Mouse (Mus musculus) liver, adult 2 months (tissue): ENCODE measurements around the gene Gm17364. TPM values are rescaled to one million over a fixed set of nuclear protein-coding genes. Genes with fewer than 3 reads are reported as not detected.

Source experiments
- DNase-seq: peaks from one replicate; pipeline ENCODE4 v3.0.0-alpha.2; 2011; ENCODE audit warnings: low read depth, low spot score; ENCODE audit errors: extremely low read depth
- H3K27ac ChIP-seq: fragments of 200-500 bp; replicated peaks from 2 replicates; pipeline ENCODE4 v1.5.1; 2012; ENCODE audit warnings: low read depth, mild to moderate bottlenecking, control low read depth, inconsistent platforms, low read length; ENCODE audit not compliant: insufficient read depth
- H3K27me3 ChIP-seq: fragments of 200-500 bp; 2 replicates; pipeline ENCODE4 v1.6.1; 2012; ENCODE audit warnings: mild to moderate bottlenecking, moderate library complexity, low read length, inconsistent platforms; ENCODE audit not compliant: control insufficient read depth, insufficient read depth
- H3K36me3 ChIP-seq: fragments of 200-500 bp; 2 replicates; pipeline ENCODE4 v1.6.1; 2012; ENCODE audit warnings: low read length, inconsistent platforms; ENCODE audit not compliant: control insufficient read depth, insufficient read depth
- H3K4me1 ChIP-seq: fragments of 200-500 bp; 2 replicates; pipeline ENCODE4 v1.6.1; 2011; ENCODE audit warnings: low read length; ENCODE audit not compliant: control insufficient read depth, insufficient read depth
- H3K4me3 ChIP-seq: fragments of 200-500 bp; 2 replicates; pipeline ENCODE4 v1.5.1; 2011; ENCODE audit warnings: low read depth, mild to moderate bottlenecking, control low read depth, low read length, moderate library complexity; ENCODE audit not compliant: insufficient read depth
- H3K79me2 ChIP-seq: fragments of 200-500 bp; 2 replicates; pipeline ENCODE4 v1.6.1; 2012; ENCODE audit warnings: inconsistent platforms, mild to moderate bottlenecking, low read length, moderate library complexity; ENCODE audit not compliant: control insufficient read depth, insufficient read depth
- H3K9ac ChIP-seq: fragments of 200-500 bp; 2 replicates; pipeline ENCODE4 v1.6.1; 2012; ENCODE audit warnings: low read depth, mild to moderate bottlenecking, control low read depth, inconsistent platforms, low read length
- CTCF ChIP-seq: fragments of 200-500 bp; IDR thresholded peaks from 2 replicates; pipeline ENCODE4 v1.5.1; 2011; ENCODE audit warnings: low read depth, low read length, control low read depth
- POLR2A ChIP-seq: fragments of 200-500 bp; IDR thresholded peaks from 2 replicates; pipeline ENCODE4 v1.6.1; 2011; ENCODE audit warnings: low read length, control low read depth; ENCODE audit not compliant: insufficient read depth; ENCODE audit errors: extremely low read depth
- WGBS: fragments of 180-500 bp; shearing (Covaris S2); methylation state at CpG from one replicate; pipeline ENCODE4 v1.1.7; 2018; 5-methylcytosine and 5-hydroxymethylcytosine counted together
- polyA plus RNA-seq: library from polyadenylated mRNA; depleted of rRNA; stranded (reverse); fragments of >200 nt; gene quantifications from 2 replicates; pipeline ENCODE4 v1.2.3, GENCODE M21; 2012; rRNA removed
- total RNA-seq: library from RNA; depleted of rRNA; stranded (reverse); fragments of >200 nt; gene quantifications from 2 replicates; pipeline ENCODE4 v1.2.3, GENCODE M21; 2014; rRNA removed

The Gm17364 gene
- total RNA-seq (not detected in 2 replicates), polyA plus RNA-seq (not detected in 2 replicates)

DNA sequence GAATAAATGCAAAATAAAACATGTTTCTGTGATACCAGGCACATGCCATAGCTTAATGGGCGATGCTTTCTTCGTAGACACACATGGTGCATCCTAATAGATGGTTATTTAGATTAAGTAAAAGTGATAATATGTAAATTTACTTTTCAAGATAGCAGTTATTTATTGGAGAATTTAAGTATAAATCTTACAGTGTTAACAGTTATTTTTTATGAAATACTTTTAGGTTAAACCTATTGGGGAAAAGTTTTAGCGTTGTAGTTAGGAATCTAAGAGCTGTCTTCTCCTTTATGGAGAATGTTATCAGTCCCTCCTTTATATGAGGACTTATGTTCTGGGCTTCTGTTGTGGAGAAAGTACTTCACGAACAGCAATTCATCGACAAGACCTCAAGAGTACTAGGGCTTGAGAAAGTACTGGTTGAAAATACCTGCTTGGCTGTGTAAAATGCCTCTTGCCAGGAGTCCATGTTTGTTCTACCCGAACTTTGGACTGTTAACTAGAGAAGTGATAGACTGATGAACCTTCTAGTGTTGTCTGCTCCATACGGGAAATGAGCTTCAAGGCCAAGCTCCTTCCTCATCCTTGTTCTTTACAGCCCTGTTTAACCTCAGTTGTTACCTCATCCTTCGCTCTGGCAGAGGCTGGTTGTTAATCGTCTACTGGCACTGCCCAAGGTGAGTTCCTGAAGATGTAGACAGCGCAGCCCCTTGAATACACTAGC, at the start of gene Gm17364:
Gene Gm17364, minus strand, starts transcription at position 51 of the 724 bp plus-strand sequence.
- no peak within 1 kb of the TSS for H3K4me3 ChIP-seq
- peaks cover 2% of the 10 kb centered on the region; the same call in 1 of the 2 replicates for H3K4me1 ChIP-seq
- H3K27me3 ChIP-seq = no peaks in the 10 kb centered on the region
- no peak for TF ChIP-seq POLR2A
- TF ChIP-seq CTCF = no peak
- WGBS = 70% methylated on average over 10 of the region's 10 CpGs
- H3K79me2 ChIP-seq = no peaks in the 10 kb centered on the region
- no peak within 1 kb of the TSS for H3K9ac ChIP-seq
- H3K27ac ChIP-seq = no peak within 1 kb of the TSS
- peaks cover 2% of the 10 kb centered on the region for H3K36me3 ChIP-seq
- DNase-seq = peak; percentile 75

DNA sequence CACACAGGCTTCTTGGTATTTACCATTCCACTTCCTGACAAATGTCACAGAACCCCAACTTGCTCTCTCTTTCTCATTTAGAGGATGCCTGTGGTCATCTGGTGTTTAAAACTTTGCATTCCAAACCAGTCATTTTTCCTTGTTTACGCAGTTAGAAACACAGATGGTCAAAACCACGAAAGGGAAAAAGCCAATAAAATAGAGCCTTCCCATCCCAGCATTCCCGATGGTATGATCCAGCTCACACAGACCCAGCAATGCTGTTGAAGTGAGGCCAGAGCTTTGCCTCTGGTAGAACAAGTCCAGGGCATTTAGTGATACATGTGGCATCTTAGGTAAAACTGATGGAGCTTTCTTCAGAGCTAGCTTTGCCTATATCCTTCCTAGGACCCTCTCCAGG, 47.7 kb upstream of the Gm17364 start:
- TF ChIP-seq POLR2A (no peak), CTCF (no peak)
- DNase-seq = peak; percentile 33
- no peaks in the 10 kb centered on the region for H3K27me3 ChIP-seq
- H3K27ac ChIP-seq = peak overlapping the region; percentile 44; the same call in 1 of the 2 replicates
- no peaks in the 10 kb centered on the region for H3K4me1 ChIP-seq
- H3K79me2 ChIP-seq = peaks cover 2% of the 10 kb centered on the region; the same call in 1 of the 2 replicates
- peaks cover 9% of the 10 kb centered on the region; the same call in 1 of the 2 replicates for H3K36me3 ChIP-seq
- 78% methylated on average over 3 of the region's 3 CpGs for WGBS
- no peak overlapping the region for H3K4me3 ChIP-seq
- no peak overlapping the region for H3K9ac ChIP-seq

DNA sequence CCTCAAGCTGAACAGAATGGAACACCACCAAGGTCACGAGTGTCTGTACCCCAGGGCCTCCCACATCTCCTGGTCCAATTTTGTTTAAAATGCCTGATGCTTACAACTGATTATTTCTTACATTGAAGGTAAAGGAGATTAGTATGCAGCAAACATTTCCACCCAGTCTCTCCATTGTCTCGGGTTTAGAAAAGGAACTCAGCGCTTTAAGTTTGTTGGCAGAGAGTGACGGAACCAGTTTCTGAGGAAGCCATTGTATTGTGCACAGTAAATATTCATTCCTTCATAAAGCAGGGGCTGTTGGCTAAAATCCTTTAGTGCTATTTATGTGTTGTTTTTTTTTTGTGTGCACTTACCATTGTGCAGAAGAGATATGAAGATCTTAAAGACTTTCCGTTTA, 47.0 kb upstream of the Gm17364 start:
- H3K4me3 ChIP-seq = no peak overlapping the region
- H3K27ac ChIP-seq = no peak overlapping the region
- peaks cover 2% of the 10 kb centered on the region; the same call in 1 of the 2 replicates for H3K79me2 ChIP-seq
- DNase-seq = no peak
- TF ChIP-seq CTCF (no peak), POLR2A (no peak)
- WGBS = 95% methylated on average over 5 of the region's 5 CpGs
- H3K27me3 ChIP-seq = no peaks in the 10 kb centered on the region
- H3K36me3 ChIP-seq = peaks cover 10% of the 10 kb centered on the region; the same call in 1 of the 2 replicates
- no peak overlapping the region for H3K9ac ChIP-seq
- H3K4me1 ChIP-seq = no peaks in the 10 kb centered on the region

DNA sequence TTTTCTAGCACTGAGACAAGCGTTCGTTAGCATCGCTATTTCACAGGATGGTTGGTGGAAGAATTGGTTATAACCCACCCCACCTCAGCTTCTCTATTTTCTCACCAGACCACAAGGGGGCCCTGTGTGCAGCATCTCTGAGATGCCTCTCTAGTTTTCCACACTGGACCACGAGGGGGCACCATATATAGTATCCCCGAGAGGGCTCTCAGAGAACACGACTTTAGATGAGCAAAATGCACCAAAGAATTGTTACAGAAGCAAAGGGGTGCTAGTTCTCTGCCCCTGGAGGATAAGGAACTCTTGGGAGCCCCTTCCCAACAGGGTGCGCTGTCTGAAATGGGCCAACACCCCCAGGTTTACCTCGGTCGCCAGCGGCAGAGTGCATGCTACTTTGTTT, 28.9 kb upstream of the Gm17364 start:
- no peak overlapping the region for H3K27ac ChIP-seq
- no peaks in the 10 kb centered on the region; the same call in 1 of the 2 replicates for H3K4me1 ChIP-seq
- H3K79me2 ChIP-seq = no peaks in the 10 kb centered on the region
- TF ChIP-seq CTCF = peak; percentile 60
- no peak for TF ChIP-seq POLR2A
- peak; percentile 43 for DNase-seq
- no peak overlapping the region for H3K4me3 ChIP-seq
- no peaks in the 10 kb centered on the region for H3K27me3 ChIP-seq
- no peak overlapping the region for H3K9ac ChIP-seq
- no peaks in the 10 kb centered on the region for H3K36me3 ChIP-seq
- 63% methylated on average over 10 of the region's 10 CpGs for WGBS

DNA sequence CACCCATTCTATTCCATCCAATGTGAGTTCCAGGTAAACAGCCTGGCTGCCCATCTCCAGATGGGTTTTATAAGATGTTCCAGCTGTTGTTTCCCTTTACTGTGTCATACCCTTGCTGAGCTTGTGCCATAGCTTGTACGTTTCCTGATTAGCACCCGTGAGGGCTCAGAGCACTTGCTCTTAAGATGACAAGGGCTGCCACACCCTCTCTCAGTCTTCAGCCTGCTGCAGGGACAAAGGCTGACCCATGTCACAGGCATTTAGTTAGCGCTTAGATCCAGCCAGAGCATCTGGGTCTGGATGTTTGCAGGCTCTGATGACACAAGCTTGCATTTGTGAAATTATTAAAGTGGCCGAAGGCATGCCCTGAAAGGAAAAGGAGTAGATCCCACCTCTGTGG, 26.3 kb upstream of the Gm17364 start:
- Histone ChIP-seq H3K27ac (no peak overlapping the region), H3K9ac (no peak overlapping the region), H3K79me2 (no peaks in the 10 kb centered on the region), H3K36me3 (no peaks in the 10 kb centered on the region), H3K27me3 (no peaks in the 10 kb centered on the region), H3K4me3 (no peak overlapping the region), H3K4me1 (no peaks in the 10 kb centered on the region; the same call in 1 of the 2 replicates)
- no peak for DNase-seq
- TF ChIP-seq CTCF = no peak
- WGBS = 79% methylated on average over 4 of the region's 4 CpGs

DNA sequence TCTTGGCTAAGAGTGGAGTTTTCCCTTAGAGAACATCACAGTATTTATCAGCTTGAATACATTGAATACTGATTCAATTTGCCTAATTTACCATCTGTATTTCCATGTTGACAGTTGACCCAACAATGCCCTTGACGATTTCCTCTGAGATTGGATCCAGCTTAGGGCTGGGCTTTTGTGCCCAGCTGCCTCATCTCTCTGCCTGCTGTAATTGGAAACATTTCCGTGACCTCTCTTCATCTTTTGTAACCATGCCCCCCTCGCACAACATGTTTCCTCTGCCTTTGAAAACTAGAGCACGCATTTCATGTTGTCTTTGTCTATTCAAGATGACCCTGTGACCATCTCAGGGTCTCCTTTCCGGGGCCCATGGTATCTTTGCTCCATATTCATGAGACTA, 25.2 kb upstream of the Gm17364 start:
- no peak overlapping the region for H3K4me3 ChIP-seq
- H3K27me3 ChIP-seq = no peaks in the 10 kb centered on the region
- H3K79me2 ChIP-seq = no peaks in the 10 kb centered on the region
- no peak for DNase-seq
- no peak for TF ChIP-seq POLR2A
- no peak for TF ChIP-seq CTCF
- no peak overlapping the region for H3K9ac ChIP-seq
- H3K4me1 ChIP-seq = no peaks in the 10 kb centered on the region; the same call in 1 of the 2 replicates
- 62% methylated on average over 5 of the region's 5 CpGs for WGBS
- H3K27ac ChIP-seq = no peak overlapping the region
- H3K36me3 ChIP-seq = no peaks in the 10 kb centered on the region
